Mouse (Mus musculus): Measurements from ENCODE around the gene Kcnj16.

The Kcnj16 gene

DNA sequence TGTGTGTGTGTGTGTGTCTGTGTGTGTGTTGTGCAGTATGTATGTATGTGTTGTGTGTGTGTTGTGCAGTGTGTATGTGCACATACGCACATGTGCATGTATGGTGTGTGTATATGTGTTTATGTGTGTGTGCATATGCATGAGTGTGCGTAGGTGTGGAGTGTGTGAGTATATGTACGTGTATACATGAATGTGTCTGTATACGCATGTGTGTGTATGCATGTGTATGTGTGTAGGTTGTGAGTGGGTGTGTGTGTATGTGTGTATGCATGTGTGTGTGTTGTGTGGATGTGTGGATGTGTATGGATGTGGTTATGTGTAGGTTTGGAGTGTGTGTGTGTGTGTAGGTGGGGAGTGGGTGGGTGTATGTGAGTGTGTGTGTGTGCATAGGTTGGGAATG lies 89.6 kb downstream of the Kcnj16 start:
- no peak for DNase-seq

- no peak for DNase-seq
These were observed 91.6 kb downstream of the Kcnj16 start for GRCm38 (mm10) chr11:111059440-111059839.

DNA sequence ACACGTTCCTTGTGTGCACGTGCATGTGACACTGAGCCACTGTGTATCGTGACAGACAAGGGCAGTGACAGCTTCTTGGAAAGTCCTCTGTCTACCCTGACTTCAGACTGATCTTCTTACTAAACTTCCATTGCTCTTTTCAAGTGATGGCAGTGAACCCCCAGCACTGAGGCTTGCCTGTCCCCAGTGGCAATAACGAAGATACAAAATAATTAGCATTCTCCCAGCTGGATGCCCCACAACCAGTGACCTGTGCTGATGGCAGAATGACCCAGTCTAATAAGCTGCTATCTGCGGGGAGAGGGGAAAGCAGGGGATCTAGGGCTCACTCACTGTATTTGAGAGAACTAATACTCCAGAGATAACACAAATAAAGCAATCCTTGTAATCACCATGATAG lies 92.4 kb downstream of the Kcnj16 start:
- DNase-seq = no peak

DNA sequence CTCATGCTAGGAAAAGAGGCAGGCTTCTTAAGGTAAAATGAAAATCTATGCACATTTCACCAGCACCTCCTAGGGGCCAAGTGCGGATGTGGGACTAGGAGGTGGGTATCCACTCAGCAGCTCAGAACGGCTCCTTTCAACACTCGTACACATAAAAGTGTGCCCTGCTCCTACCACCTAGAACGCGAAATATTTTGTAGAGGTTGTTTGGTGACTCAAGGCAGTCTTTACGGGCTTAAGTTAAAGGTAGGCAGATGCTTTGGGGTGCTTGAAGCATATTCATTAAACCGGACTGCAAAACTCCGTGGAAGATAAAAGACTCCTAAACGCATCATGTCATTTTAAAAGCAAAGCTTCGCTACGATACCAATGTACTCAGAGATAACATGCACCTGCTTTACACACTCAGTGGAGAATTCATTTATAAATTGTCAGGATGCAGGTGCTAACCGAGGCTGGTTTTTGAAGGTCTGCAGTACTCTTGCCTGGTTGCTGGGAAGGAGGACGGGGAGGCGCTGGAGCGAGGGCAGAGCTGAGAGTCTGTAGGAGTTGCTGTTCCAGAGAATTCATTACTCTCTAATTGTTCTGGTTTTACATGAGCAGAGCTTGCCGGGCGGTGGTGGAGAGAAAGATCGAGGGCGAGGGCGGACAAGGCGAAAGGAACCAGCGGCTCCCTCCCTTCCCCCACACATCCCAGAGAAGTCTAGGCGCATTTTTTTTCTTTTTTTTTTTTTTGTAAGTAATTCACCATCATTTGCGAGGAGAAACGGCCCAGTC lies 97.1 kb downstream of the Kcnj16 start:
- peak; percentile 28 to 57 for DNase-seq

DNA sequence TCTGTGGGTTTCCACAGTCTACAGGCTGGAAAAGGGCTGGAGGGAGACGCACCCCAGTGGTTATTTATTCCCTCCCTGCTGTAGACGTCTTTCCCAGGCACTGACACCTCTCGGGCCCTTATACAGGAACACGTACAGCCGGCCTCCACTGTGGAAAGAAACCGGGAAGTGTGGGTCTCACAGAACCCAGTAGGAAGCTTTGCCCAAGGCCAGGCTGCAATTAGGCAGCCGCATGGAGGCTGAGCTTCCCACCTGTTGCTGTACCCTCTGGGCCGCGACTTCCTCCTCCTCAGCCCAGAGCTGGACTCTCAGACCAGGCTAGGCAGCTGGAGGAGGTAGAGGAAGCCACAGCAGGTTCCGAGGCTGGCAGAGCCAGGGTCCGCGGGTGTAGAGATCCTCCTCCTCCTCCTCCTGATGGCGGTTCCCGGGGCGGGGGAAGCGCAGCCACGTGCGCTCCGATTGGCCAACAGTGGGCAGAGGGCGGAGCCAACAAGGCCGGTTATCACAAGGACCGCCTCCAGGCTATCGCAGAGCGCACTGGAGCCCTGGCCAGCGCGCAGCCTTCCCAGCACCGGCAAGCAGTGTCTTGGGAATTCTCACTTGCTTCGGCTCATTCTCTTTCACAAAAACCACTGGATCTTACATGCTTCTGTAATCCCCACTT lies 97.9 kb downstream of the Kcnj16 start, which contains the start of gene Kcnj2:
TSS of gene Kcnj2 (plus strand) at position 530 of the 664 bp plus-strand sequence.
- peak; percentile 94 for DNase-seq

DNA sequence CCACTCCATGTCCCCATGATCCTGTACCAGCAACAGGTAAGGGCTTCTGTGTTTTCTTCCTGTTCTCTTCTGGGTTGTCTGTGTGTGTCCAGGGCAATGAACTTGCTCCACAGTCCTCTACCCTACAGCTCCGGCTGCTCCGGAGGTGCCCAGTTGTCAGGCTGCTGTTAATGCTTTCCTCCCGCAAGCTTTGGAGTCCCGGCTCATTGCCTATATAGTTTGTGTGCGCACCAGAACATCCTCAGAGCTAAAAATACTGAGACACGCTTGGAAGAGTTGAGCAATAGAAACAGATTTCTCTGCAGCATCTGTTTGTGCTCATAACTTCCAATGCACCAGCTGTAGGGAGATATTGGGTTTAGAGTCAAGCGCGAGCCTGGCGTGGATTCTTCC lies 98.5 kb downstream of the Kcnj16 start:
- DNase-seq = no peak

DNA sequence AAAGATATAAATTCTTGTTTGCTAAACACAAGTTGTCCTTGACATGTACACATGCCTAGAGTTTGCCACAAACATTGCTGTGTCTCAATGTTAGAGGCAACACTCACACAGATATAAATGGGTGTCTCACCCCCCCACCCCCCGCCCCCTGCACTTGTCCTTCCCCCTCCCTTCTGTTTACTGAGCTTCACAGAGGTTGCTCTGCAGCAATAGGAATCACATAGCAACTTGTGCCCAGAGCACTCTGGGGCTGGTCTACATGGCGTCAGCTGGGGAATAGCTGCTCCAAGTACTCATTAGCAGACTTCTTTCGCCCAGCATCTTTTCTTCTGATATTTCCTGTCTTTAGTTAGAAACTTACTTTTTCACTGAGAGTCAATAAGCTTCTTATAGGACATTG lies 100.0 kb downstream of the Kcnj16 start:
- DNase-seq = no peak

- DNase-seq = no peak
These were observed 102.6 kb downstream of the Kcnj16 start for GRCm38 (mm10) chr11:111070460-111070859.

- DNase-seq = no peak
These were observed 106.3 kb downstream of the Kcnj16 start for GRCm38 (mm10) chr11:111074131-111074530.

Measured in lung, postnatal 4 days (tissue).